Mouse (Mus musculus) spleen, adult 2 months (tissue): Measurements from ENCODE around the gene Agbl4. TPM values are rescaled to one million over a fixed set of nuclear protein-coding genes. Genes with fewer than 3 reads are reported as not detected.

Experiments
- DNase-seq, 2 experiments: peaks; one replicate each; pipeline versions ENCODE4 v3.0.0 to v3.0.0-alpha.2; 2012 to 2021; ENCODE audit warnings: low spot score in 2 of 2, low read depth in 1 of 2
- H3K27ac ChIP-seq: fragments of 200-500 bp; 2 replicates; pipeline ENCODE4 v1.5.1; 2012; ENCODE audit warnings: low read length, inconsistent platforms; ENCODE audit not compliant: insufficient read depth
- H3K27me3 ChIP-seq: fragments of 200-500 bp; 2 replicates; pipeline ENCODE4 v1.6.1; 2012; ENCODE audit warnings: mild to moderate bottlenecking, moderate library complexity, low read length, inconsistent platforms; ENCODE audit not compliant: control insufficient read depth, insufficient read depth
- H3K36me3 ChIP-seq: fragments of 200-500 bp; 2 replicates; pipeline ENCODE4 v1.6.1; 2012; ENCODE audit warnings: mild to moderate bottlenecking, low read length, inconsistent platforms; ENCODE audit not compliant: control insufficient read depth, insufficient read depth
- H3K4me1 ChIP-seq: fragments of 200-500 bp; 2 replicates; pipeline ENCODE4 v1.6.1; 2011; ENCODE audit warnings: inconsistent platforms; ENCODE audit not compliant: control insufficient read depth, insufficient read depth, insufficient read length
- H3K4me3 ChIP-seq: fragments of 200-500 bp; 2 replicates; pipeline ENCODE4 v1.5.1; 2011; ENCODE audit warnings: mild to moderate bottlenecking, inconsistent platforms; ENCODE audit not compliant: insufficient read depth, insufficient read length; ENCODE audit errors: extremely low read depth
- CTCF ChIP-seq: fragments of 200-500 bp; IDR thresholded peaks from 2 replicates; pipeline ENCODE4 v1.5.1; 2011; ENCODE audit warnings: mild to moderate bottlenecking, inconsistent platforms; ENCODE audit not compliant: insufficient read depth, insufficient read length, insufficient replicate concordance; ENCODE audit errors: extremely low read depth
- POLR2A ChIP-seq: fragments of 200-500 bp; IDR thresholded peaks from 2 replicates; pipeline ENCODE4 v1.6.1; 2011; ENCODE audit warnings: low read depth, low read length, inconsistent platforms
- WGBS: fragments of 180-500 bp; shearing (Covaris S2); methylation state at CpG from one replicate; pipeline ENCODE4 v1.1.7; 2018; 5-methylcytosine and 5-hydroxymethylcytosine counted together
- polyA plus RNA-seq: library from polyadenylated mRNA; depleted of rRNA; stranded (reverse); fragments of >200 nt; gene quantifications from 2 replicates; pipeline ENCODE4 v1.2.3, GENCODE M21; 2012

Agbl4 gene
- polyA plus RNA-seq, 1 experiment, result 0.18 TPM

GRCm38 (mm10) chr4:111493750-111494404, 1096.4 kb downstream of the Agbl4 start:
- no peaks in the 10 kb centered on the region for H3K36me3 ChIP-seq
- no peak overlapping the region for H3K27ac ChIP-seq
- no peak overlapping the region for H3K4me3 ChIP-seq
- peak; percentile 5 to 58 for DNase-seq
- TF ChIP-seq CTCF (peak; percentile 48; the same call in 1 of the 2 replicates), POLR2A (no peak)
- no peaks in the 10 kb centered on the region for H3K27me3 ChIP-seq
- H3K4me1 ChIP-seq, result no peaks in the 10 kb centered on the region
- 62% methylated on average over 5 of the region's 5 CpGs for WGBS

- 3% methylated on average over 2 of the region's 2 CpGs for WGBS
Measured at GRCm38 (mm10) chr4:111495949-111496348, 1098.5 kb downstream of the Agbl4 start.

DNA sequence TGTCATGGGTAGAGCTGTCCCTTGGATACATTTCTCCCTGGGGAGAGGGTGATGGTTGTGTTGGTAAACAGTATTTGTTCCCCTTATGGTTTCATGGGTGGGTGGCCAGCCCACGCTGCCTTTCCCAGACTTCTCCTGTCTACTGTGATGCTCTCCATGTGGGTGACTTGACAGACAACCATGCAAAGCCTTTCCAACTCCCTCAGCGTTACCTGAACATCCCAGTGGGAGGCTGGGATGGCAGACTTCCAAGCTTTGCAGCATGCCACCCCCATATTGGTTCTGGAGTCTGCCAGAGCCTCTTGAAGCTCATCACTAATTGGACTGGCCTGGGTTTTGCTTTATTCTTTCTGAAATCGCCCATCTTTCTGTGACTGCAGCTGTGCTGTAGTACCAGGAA, 1101.3 kb downstream of the Agbl4 start:
- no peak for DNase-seq
- WGBS, result 69% methylated on average over 3 of the region's 3 CpGs
- H3K36me3 ChIP-seq, result no peaks in the 10 kb centered on the region
- H3K27me3 ChIP-seq, result no peaks in the 10 kb centered on the region
- H3K4me3 ChIP-seq, result no peak overlapping the region
- TF ChIP-seq CTCF, result no peak
- no peak for TF ChIP-seq POLR2A
- no peaks in the 10 kb centered on the region for H3K4me1 ChIP-seq
- no peak overlapping the region for H3K27ac ChIP-seq

More at GRCm38 (mm10) chr4:111495949-111496348, 1098.5 kb downstream of the Agbl4 start:
- TF ChIP-seq CTCF, result peak; percentile 69; the same call in 1 of the 2 replicates
- no peak for TF ChIP-seq POLR2A
- H3K27me3 ChIP-seq, result no peaks in the 10 kb centered on the region
- no peaks in the 10 kb centered on the region for H3K36me3 ChIP-seq
- H3K27ac ChIP-seq, result no peak overlapping the region
- no peaks in the 10 kb centered on the region for H3K4me1 ChIP-seq
- H3K4me3 ChIP-seq, result no peak overlapping the region
- peak; percentile 11 to 65 for DNase-seq

DNA sequence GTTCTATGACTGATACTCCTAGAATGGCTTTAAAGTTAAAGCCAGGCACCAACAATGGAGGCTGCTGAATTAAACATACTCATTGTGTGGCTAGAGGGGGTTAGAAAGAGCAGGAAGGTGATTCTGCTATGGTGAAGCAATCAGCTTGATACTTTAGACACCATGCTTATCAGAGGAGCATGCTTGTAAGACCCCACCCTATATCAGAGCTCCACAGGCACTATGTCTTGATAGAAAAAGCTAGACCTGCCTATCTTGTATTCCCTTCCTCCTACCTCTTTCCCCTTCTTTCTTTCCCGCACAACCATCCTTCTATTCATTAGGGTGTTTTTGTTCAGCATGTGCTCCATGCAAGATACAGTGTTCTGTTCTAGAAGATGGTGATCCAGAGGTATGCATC, 1104.0 kb downstream of the Agbl4 start:
- no peak for DNase-seq
- Histone ChIP-seq H3K4me3 (no peak overlapping the region), H3K4me1 (no peaks in the 10 kb centered on the region), H3K27ac (no peak overlapping the region), H3K36me3 (no peaks in the 10 kb centered on the region), H3K27me3 (no peaks in the 10 kb centered on the region)
- 96% methylated on average over 1 of the region's 1 CpGs for WGBS
- TF ChIP-seq POLR2A (no peak), CTCF (no peak)

DNA sequence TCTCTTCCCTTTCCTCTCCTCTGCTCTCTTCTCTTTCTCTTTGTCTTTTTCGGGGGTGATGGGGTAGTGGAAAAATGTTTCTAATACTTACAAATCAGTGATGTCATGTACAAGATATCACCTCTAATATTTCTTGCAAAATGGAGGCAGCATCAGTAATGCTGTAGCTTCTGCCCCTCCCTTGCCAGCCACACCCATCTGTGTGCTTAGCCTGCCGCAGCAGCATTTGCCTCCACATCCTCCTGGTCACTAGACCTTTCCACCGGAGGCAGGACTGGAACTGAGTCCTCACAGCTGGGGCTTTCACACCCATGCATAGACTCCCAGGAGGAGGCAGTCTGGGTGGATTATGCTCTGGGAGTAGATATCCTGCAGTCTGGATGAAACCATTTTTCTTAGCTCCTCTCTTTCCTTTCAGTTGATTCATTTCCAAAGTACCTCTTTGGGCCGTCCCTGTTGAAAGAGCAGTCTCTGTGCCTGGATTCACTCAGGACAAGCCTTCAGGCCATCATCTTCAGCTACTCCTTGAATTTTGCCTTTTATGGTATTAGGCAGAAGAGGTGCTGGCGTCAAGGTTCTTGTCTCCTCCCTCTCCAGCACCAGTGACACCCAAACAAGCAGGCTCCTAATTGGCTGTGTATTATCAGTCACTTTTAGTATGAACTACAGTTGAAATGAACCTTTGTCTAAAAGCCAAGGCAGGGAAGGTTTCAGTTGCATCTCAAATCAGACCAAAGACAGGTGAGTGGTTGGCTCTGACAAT, 1105.7 kb downstream of the Agbl4 start:
- H3K27me3 ChIP-seq, result no peaks in the 10 kb centered on the region
- no peak for TF ChIP-seq CTCF
- no peak for TF ChIP-seq POLR2A
- H3K27ac ChIP-seq, result no peak overlapping the region
- H3K4me3 ChIP-seq, result no peak overlapping the region
- no peak for DNase-seq
- no peaks in the 10 kb centered on the region for H3K36me3 ChIP-seq
- 71% methylated on average over 5 of the region's 5 CpGs for WGBS
- H3K4me1 ChIP-seq, result no peaks in the 10 kb centered on the region

GRCm38 (mm10) chr4:111504952-111505351, 1107.5 kb downstream of the Agbl4 start:
- no peaks in the 10 kb centered on the region for H3K27me3 ChIP-seq
- 83% methylated on average over 2 of the region's 2 CpGs for WGBS
- no peaks in the 10 kb centered on the region for H3K4me1 ChIP-seq
- no peaks in the 10 kb centered on the region for H3K36me3 ChIP-seq
- H3K27ac ChIP-seq, result no peak overlapping the region
- TF ChIP-seq CTCF (no peak), POLR2A (no peak)
- no peak overlapping the region for H3K4me3 ChIP-seq
- DNase-seq, result no peak

- Histone ChIP-seq H3K4me3 (no peak overlapping the region), H3K4me1 (no peaks in the 10 kb centered on the region), H3K36me3 (no peaks in the 10 kb centered on the region), H3K27me3 (no peaks in the 10 kb centered on the region), H3K27ac (no peak overlapping the region)
- 41% methylated on average over 2 of the region's 2 CpGs for WGBS
- no peak for TF ChIP-seq POLR2A
- TF ChIP-seq CTCF, result peak; percentile 36; the same call in 1 of the 2 replicates
- DNase-seq, result no peak
Measured at GRCm38 (mm10) chr4:111510129-111510528, 1112.7 kb downstream of the Agbl4 start.
